Mouse (Mus musculus) frontal cortex, adult 2 months (tissue): ENCODE results near the gene Creld2. TPM values are rescaled to one million over a fixed set of nuclear protein-coding genes. Genes with fewer than 3 reads are reported as not detected.
A peak's percentile ranks its signal among the peaks of the same experiment; 100 is the strongest.
"Not testable (repeated sequence)": the region's sequence is repeated elsewhere in the genome, so short reads cannot be mapped to it uniquely, and the experiment has no call there.

ENCODE experiments used
- DNase-seq, 2 experiments: peaks; one replicate each; pipeline ENCODE4 v3.0.0; 2022; ENCODE audit warnings: low spot score in 1 of 2; ENCODE audit errors: extremely low spot score in 1 of 2
- polyA plus RNA-seq: library from polyadenylated mRNA; depleted of rRNA; stranded (reverse); fragments of >200 nt; gene quantifications from 2 replicates; pipeline ENCODE4 v1.2.3, GENCODE M21; 2012; rRNA removed

Creld2 gene
- polyA plus RNA-seq, result 24.1 and 31.2 TPM in 2 replicates

DNA sequence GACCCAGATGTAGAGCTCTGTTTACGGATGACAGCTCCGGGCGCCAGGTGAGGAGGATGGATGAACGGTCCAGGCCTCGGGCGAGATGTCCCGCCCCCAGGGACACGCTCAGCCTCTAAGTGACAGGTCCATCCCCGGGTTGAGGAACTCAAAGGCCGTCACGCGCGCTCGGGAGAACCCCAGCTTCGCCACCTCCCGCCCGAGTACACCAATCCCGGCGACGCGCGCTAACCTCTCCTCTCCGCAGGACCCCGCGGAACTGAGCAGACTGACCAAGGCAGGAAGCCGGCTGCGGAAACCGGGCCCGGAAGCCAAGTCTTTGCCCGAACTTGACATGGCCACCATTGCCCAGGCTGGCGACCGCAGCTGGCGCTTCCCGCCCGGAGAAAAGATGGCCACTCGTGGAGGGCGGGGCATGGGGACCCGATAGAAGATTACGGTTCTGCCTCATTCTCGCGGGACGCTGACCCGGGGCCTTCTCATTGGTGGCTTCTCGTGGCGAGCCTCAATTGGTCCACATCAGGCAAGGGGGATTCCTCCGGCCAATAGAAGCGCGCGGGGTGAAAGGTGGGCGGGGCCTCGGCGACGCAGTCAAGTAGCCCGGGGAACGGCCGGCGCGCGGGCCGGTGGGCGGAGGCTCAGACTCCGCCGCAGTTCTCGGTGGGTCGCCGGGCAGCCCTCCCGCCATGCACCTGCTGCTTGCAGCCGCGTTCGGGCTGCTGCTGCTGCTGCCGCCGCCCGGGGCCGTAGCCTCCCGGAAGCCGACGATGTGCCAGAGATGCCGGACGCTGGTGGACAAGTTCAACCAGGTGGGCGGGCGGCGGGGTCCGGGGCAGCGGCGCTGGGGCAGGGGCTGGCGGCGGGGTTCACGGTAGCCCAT, at the start of gene Creld2, which contains the start of gene Alg12:
Gene Creld2 (plus strand): TSS at position 621 of the 880 bp plus-strand sequence.
Gene Alg12 (minus strand): TSS at position 293 of the 880 bp plus-strand sequence.
- DNase-seq, result peak; percentile 100

DNA sequence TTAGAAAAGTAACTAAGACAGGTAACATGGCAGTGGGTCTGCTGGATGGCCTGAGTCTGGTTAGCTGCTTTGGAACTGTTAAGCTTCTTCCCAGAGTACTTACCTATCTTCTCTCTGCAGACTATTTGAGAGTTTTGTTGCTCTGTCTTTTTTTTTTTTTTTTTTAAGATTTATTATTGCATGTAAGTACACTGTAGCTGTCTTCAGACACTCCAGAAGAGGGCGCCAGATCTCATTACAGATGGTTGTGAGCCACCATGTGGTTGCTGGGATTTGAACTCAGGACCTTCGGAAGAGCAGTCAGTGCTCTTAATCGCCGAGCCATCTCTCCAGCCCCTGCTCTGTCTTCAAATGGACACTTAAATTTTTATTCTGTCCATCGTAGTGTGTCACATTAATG, 44.8 kb upstream of the Creld2 start:
- not testable (repeated sequence) for DNase-seq

DNA sequence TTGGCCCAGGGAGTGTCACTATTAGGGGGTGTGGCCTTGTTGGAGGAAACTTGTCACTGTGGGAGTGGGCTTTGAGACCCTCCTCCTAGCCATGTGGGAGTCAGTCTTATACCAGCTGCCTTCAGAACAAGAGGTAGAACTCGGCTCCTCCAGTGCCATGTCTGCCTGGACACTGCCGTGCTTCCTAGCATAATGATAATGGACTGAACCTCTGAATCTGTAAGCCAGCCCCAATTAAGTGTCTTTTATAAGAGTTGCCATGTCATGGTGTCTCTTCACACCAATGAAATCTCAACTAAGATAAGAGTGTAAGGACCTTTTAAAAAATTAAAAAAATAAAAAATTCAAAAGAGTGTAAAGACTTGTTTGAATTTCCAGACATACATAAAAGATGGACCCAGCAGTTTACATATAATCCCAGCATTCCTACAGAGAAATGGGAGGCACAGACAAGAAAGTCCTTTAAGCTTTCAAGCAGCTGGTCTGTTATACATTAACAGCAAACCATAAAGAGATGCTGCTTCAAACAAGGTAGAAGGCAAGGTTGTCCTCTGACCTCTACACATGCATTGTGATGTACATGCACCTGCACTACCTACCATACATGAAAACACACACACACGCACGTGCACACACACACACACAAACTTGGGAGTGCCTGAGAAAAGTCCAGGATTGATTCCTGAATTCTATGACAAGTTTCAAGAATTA, 27.2 kb upstream of the Creld2 start:
- DNase-seq, result no peak

DNA sequence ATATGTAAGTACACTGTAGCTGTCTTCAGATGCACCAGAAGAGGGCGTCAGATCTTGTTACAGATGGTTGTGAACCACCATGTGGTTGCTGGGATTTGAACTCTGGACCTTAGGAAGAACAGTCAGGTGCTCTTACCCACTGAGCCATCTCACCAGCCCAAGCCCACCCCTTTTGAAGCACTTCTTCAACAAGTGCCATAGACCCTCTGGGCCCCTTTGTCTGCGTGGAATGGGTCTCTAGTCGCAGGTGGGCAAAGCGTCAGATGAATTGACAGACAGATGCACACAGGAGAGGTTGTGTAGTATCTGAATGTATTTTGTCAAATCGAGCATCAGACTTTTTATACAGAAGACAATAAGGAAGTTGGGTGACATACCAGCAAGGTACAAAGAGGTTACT, 24.7 kb upstream of the Creld2 start:
- DNase-seq, result not testable (repeated sequence)

DNA sequence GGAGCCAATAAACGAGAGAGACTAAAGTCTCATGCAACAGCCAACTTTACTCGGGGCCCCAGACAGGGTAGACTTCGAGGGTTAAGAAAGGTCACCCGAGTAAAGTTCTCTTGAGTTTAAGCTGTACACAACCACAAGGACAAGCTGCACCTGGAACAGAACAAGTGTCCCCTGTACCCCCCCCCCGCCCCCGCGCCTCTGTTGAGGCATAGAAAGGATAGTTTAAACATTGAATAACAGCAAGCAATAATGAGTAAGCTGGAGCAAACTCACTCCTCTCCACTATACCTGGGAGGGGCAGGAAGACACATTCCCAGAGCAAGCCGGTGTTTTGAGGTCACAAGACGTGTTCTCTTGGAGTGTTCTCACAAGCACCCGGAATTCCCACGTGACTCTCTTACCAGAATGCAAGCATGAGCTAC, 19.5 kb upstream of the Creld2 start:
- DNase-seq, result no peak

DNA sequence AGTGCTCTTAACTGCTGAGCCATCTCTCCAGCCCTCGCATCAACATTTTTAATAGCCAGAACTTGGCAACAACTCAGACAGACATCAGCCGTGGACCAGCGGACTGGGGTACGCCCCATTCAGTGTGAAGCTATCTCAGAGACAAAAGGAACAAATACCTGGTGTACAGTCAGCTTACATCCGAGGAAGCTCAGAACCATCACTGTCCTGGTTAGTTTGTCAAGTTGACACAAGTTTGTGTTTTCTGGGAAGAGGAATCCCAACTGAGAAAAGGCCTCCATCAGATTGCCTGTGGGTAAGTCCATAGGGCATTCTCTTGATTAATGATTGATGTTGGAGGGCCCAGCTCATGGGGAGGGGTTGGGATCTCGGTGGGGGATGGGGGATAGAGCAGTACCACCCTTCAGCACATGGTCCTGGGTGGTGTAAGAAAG, 18.5 kb upstream of the Creld2 start:
- no peak for DNase-seq

DNA sequence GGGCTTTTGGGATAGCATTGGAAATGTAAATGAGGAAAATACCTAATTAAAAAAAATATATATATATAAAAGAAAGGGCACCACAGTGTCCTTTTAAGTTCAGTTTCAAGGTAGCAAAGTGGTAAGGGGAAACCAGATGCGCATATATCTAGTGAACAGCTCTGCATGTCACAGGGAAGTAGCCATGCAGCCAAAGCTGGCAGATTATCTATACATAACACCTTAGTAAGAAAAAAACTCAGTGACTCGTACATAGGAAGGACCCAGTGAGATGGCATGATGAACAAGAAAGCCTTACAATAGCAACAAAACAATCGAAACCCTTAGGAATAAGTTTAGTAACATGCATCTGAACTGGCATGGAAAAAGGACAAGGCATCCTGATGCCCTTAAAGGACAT, 17.5 kb upstream of the Creld2 start:
- DNase-seq, result no peak

DNA sequence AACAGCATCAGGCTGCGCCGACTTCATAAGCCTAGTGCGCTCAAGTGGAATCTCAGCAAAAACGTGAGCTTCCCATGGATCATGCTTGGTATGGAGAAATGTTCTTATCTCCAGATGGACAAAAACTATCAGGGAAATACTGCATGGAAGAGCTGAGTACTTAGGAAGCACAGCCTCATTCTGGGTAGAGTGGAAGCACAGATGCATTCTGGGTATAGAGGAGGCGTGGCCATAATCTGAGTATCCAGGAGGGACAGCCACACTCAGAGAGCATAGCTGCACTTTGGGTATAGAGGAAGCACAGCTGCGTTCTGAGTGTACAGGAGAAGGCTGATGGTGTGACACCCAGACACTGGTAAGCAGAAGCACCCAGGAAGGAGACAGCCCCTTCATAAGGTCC, 17.1 kb upstream of the Creld2 start:
- DNase-seq, result no peak

DNA sequence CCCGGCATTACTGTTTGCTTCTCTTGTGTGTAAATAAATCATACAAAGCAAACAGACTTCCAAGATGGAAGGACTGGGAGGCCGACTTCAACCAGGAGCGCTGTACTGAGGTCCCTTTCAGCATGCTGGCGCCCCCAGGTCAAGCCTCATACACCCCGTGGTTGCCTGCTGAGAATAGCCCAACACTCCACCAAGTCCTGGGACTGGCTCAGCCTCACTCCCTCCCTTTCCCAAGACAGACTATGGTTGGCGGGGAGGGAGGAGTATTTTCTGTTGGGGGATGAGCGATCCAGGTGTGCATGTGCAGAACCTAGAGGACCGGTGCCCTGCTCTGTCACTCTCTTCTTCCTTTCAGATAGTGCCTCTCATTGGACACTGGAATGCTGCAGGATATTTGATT, 11.3 kb upstream of the Creld2 start:
- no peak for DNase-seq

DNA sequence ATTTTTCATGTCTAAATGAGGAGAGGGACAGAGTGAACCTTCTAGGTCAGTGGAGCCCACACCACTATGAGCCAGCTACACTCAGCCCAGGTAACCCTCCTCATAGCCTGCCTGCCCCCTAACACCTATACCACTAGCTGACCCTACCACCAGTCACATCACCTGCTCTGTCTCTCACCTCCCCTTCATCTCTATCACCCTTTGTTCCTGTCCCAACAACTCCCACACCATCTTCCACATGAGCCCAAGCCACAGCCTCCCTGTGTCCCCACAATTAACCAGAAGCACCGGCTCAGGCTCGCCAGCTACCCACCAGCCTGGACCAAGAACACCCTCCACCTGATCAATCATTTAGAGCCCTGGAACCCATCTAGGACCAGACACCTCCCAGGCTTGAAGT, 9.1 kb upstream of the Creld2 start:
- DNase-seq, result no peak

DNA sequence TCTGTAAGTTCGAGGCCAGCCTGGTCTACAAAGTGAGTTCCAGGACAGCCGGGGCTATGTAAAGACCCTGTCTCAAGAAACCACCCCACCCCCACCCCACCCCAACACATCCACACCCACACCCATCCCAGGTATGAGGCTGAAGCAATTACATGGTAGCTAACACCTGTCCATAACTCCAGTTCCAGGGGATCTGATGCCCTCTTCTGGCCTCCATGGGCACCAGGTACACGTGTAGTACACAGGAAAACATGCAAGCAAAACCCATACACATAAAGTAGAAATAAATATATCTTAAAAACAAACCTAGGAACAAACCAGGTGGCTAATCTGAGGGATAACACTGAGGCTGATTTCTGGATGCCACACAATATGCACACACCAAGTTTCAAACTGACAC, 6.2 kb upstream of the Creld2 start:
- DNase-seq, result no peak

DNA sequence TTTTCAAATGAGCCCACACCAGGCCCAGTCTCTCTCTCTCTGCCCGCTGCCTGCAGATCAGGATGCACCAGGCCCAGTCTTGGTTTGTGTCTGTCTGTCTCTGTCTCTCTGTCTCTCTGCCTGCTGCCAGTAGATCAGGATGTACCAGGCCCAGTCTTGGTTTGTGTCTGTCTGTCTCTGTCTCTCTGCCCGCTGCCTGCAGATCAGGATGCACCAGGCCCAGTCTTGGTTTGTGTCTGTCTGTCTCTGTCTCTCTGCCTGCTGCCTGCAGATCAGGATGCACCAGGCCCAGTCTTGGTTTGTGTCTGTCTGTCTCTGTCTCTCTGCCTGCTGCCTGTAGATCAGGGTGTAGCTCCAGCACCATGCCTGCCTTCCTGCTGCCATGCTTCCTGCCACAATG, 5.6 kb upstream of the Creld2 start:
- not testable (repeated sequence) for DNase-seq

DNA sequence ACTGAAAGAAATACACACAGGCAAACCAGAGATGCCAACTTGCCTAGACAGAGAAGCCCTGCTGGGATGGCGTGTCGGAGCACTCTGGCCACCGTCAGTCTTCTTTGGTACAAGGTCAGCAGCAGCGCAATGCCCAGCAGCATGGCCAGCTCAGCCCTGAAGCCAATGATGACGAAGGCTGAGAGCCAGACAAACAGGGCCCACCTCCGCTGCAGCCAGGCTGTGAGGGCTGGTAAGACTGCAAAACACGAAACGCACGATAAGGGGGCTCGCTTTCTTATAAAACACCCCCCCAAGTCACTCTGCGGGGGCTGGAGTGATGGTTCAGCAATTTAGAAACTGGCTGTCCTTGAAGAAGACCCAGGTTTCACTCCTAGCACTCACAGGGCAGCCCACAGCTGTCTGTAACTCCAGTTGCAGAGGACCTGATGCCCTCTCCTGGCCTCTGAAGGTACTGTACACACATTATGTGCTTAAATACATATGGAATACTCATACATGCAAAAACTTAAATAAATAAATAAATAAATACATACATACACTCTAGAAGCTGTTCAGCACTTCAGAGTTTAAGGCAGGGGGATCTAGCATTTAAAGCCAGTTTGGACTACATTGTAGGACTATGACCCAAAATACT, 4.9 kb upstream of the Creld2 start:
- DNase-seq, result no peak

DNA sequence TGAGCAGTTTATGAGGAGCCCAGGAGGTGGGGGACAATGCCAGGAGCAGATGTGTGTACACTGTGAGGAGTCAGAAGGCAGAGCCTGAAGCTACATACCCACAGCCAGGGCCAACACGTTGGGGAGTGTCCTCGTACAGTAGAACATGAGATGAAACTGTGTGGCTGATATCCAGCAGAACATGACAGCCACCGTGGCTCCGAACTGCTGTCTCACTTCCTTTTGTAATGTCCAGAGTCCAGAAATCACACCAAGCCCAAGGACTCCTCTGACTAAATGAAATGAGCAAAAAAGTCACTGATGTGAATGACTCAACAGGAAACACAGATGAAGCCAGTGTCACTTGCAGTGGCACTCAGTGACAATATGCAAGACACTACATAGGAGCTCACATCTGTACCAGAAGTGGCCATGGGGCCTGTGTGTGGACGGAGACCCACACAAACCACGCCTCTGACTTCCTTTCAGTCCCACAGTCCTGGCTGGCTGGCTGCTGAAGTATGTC, 4.2 kb upstream of the Creld2 start:
- DNase-seq, result no peak

DNA sequence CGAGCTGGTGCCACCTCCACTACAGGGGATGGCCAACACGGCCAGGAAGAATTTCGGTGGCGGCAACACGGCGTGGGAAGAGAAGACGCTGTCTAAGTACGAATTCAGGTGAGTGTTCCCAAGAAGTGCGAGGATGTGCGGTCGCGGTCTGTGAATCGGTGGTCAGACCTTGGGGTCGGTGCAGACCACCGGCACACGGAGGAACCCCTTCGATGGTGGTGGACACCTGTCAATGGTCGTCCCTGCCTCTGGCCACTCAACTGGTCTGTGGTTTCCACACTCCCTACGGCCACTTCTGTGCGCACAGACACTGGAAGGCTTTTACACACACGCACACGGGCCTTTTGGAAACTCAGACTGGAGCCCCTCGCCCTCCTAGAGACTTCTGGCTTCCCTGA, 459 bp downstream of the Creld2 start:
- no peak for DNase-seq

DNA sequence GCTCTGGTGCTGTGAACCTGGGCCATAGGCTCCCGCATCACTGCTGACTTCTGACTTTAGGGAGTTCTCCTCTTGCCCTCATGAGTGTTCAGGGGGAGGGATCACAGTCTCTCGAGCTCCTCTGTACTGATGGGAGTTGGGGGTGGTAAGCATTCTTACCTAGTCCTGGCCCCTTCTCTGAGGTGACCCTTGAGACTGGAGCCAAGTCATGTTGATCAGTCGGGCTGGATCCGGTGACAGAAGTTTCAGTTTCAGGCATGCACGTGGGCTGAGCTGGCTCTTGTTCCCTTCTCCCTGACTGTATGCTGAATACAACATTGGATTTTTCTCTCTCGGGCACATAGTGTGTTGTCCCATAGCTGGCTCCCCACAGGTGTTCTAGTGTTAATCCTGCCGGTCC, 2.0 kb downstream of the Creld2 start:
- no peak for DNase-seq

DNA sequence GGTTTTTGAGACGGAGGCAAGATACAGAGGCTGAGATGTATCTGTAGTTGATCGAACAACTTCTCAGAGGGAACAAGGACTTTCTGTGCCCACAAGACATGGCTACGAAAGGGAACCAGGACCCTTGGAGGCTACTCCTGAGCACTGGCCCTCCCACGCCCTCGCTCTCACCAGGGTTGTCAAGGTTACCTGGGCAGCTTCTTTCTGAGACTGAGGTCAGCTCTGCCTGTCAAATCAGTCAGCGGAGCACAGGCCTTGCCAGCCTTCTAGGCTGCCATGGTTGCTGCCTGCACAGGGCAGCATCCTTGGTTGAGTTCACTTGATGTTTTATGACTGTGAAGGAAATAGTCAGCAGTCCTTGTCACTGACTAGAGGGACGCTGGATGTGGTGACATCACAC, 3.1 kb downstream of the Creld2 start:
- DNase-seq, result no peak

DNA sequence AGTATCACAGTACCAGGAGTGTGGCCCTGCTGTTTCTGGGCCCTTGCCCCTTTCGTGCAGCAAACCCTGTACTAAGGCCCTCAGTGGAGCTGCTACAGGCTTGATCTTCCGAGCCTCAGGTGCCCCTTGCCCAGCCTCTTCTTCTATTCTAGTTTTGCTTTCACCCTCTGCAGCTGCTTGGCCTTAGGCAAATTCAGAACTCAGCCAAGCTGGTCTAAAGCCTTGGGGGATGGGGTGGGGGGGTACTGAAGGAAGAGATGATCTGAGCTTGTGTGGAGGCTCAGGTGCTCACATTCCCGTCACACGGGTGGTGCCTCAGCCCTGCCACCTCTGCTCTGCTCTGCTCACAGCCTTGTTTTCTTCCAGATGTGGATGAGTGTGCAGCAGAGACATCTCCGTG, 3.9 kb downstream of the Creld2 start:
- no peak for DNase-seq

DNA sequence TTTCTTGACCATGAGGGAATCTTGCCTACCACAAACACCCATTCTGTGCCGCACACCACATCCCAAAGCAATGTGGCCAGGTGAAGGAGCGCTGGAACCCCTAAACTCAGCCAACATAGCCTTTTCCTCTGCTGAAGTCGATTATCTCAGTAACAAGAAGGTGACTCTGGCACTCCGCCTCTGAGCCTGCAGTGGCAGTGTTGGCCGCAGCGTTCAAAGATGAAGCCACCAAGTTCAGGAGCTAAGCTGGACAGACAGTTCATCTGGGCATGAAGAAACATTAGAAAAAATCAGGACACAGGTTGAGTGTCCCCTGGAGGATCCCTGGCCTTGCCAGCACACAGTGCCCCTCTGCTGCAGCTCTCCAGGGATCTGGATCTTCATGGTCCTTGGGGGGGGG, 8.0 kb downstream of the Creld2 start:
- DNase-seq, result no peak

DNA sequence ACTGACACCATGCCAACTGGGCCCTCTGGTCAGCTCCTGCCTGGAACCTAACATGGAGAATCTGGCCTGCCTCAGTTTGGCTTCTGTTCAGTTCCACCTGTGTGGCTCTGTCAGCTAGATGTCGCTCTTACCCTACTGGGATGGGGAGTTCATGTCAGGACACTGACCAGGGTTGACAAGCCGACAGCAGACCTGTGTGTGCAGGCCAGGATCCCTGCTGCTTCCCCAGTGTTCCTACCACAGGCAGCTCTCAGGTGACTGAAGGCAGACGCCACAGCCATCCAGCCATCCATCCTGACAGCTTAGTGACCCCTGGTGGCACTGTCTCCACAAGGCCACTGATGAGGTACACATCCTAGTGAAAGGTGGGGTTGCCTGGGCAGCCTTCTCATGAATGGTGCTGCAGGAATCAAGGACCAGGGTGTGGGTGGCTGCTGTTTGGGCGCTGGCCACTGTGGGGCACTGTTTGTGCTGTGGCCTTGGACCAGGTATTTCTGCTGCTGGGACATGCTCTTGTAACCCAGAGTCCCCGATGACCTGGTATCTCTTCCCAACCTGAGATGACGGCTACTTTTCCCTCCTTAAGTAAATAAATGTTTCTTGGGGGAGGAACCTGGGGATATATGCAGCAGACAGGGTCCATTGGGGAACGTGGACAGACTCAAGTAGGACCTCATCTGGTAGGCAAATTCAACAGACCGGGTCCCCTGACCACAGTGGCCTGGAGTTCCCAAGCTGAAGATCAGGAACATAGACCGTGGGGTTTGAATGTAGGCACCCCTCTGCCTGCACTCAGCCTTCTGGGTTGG, 8.7 kb downstream of the Creld2 start:
- DNase-seq, result peak in 1 of 2 experiments; percentile 42
